Mouse (Mus musculus) liver, postnatal 0 days (tissue): Measurements from ENCODE around the gene Thap8. TPM values are rescaled to one million over a fixed set of nuclear protein-coding genes. Genes with fewer than 3 reads are reported as not detected.

Source experiments
- ATAC-seq: fragments of 200-750 bp; cut with Nextera tagmentation; 2 replicates; pipeline ENCODE4 v1.8.0; 2017; ENCODE audit warnings: mild to moderate bottlenecking, moderate library complexity
- DNase-seq: peaks from one replicate; pipeline ENCODE4 v3.0.0-alpha.2; 2016
- H3K27ac ChIP-seq: fragments of 300-500 bp; sonication (generic); 2 replicates; pipeline ENCODE4 v1.5.1; 2014; ENCODE audit warnings: antibody characterized with exemption, moderate library complexity, mild to moderate bottlenecking, low read depth
- H3K27me3 ChIP-seq: fragments of 300-500 bp; sonication (generic); 2 replicates; pipeline ENCODE4 v1.6.1; 2014; ENCODE audit warnings: low read length, control low read depth, mixed read lengths; ENCODE audit not compliant: insufficient read depth
- H3K36me3 ChIP-seq: fragments of 300-500 bp; sonication (generic); replicated peaks from 2 replicates; pipeline ENCODE4 v1.6.1; 2014; ENCODE audit warnings: mild to moderate bottlenecking, control low read depth, low read length, moderate library complexity, mixed read lengths; ENCODE audit not compliant: insufficient read depth
- H3K4me1 ChIP-seq: fragments of 300-500 bp; sonication (generic); 2 replicates; pipeline ENCODE4 v1.6.1; 2014; ENCODE audit warnings: antibody characterized with exemption, mild to moderate bottlenecking, control low read depth; ENCODE audit not compliant: insufficient read depth
- H3K4me2 ChIP-seq: fragments of 300-500 bp; sonication (generic); 2 replicates; pipeline ENCODE4 v1.6.1; 2014; ENCODE audit warnings: low read depth, mild to moderate bottlenecking, low read length, moderate library complexity, mixed read lengths
- H3K4me3 ChIP-seq: fragments of 300-500 bp; sonication (generic); 2 replicates; pipeline ENCODE4 v1.5.1; 2014; ENCODE audit warnings: low read depth, low read length
- H3K9ac ChIP-seq: fragments of 300-500 bp; sonication (generic); replicated peaks from 2 replicates; pipeline ENCODE4 v1.6.1; 2014; ENCODE audit warnings: mild to moderate bottlenecking, moderate library complexity
- H3K9me3 ChIP-seq: fragments of 300-500 bp; sonication (generic); 2 replicates; pipeline ENCODE4 v1.6.1; 2016; ENCODE audit warnings: mild to moderate bottlenecking, control low read depth, low read length, mixed read lengths
- CTCF ChIP-seq: sonication (generic); IDR thresholded peaks from 2 replicates; pipeline ENCODE4 v1.5.1; 2016; ENCODE audit warnings: antibody characterized with exemption, low read depth
- EP300 ChIP-seq: IDR thresholded peaks from 2 replicates; pipeline ENCODE4 v1.6.1; 2016; ENCODE audit warnings: antibody characterized with exemption, low read depth, mild to moderate bottlenecking
- WGBS: fragments of 180-500 bp; shearing (Covaris S2); extraction: QIAGEN DNeasy Blood & Tissue Kit; methylation state at CpG from one replicate; pipeline ENCODE4 v1.1.7; 2014; ENCODE audit not compliant: insufficient replicate concordance; 5-methylcytosine and 5-hydroxymethylcytosine counted together
- polyA plus RNA-seq: library from polyadenylated mRNA; unstranded; fragments of >200 nt; fragmentation: Nextera tagmentation; extraction: Ambion mirVana; gene quantifications from 2 replicates; pipeline ENCODE4 v1.2.1, GENCODE M21; 2015

The Thap8 gene
- polyA plus RNA-seq, 1 experiment from 2014 or later: 0.15 TPM

- H3K4me2 ChIP-seq: peak overlapping the region; percentile 62
- no peaks in the 10 kb centered on the region for H3K9me3 ChIP-seq
- peak; percentile 81 for ATAC-seq
- peaks cover 11% of the 10 kb centered on the region for H3K4me1 ChIP-seq
- H3K4me3 ChIP-seq: peak overlapping the region; percentile 41
- 61% methylated on average over 27 of the region's 27 CpGs for WGBS
- H3K9ac ChIP-seq: peak overlapping the region; percentile 53; the same call in 1 of the 2 replicates
- peak overlapping the region; percentile 84 for H3K27ac ChIP-seq
- DNase-seq: peak; percentile 58
- TF ChIP-seq EP300: no peak
- no peak for TF ChIP-seq CTCF
- H3K27me3 ChIP-seq: no peaks in the 10 kb centered on the region
- no peaks in the 10 kb centered on the region for H3K36me3 ChIP-seq
Observed at GRCm38 (mm10) chr7:30313666-30314320, 33.9 kb downstream of the Thap8 start.

DNA sequence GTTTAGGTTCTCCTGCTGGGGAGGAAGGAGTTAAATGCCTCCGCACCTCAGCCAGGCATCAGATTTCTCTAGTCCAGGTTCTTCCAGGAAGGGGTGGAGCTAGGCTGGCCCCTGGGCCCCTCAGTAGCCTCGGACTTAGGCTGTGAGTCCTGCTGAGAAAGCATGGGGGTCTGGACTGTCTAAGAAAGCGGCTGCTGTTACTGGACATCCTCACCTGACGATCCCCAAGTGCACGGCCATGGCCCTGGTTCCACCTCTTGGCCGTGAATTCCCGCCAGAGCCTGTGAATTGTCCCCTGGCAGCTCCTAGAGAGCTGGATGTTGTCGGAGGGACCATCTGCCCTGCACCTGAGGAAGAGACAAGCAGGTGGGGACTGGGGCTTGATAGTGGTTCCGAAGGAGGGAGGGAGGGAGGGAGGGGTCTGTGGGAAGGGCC lies 34.8 kb downstream of the Thap8 start, which contains the start of gene Syne4:
TSS of gene Syne4 (plus strand) at position 87 of the 435 bp plus-strand sequence.
- ATAC-seq: no peak
- H3K27ac ChIP-seq: peak within 1 kb of the TSS; percentile 84
- peak within 1 kb of the TSS; percentile 62 for H3K4me2 ChIP-seq
- H3K9ac ChIP-seq: peak within 1 kb of the TSS; percentile 53; the same call in 1 of the 2 replicates
- peaks cover 3% of the 10 kb centered on the region; the same call in 1 of the 2 replicates for H3K4me1 ChIP-seq
- H3K36me3 ChIP-seq: no peaks in the 10 kb centered on the region
- H3K27me3 ChIP-seq: no peaks in the 10 kb centered on the region
- H3K4me3 ChIP-seq: peak within 1 kb of the TSS; percentile 41
- DNase-seq: no peak
- TF ChIP-seq CTCF: no peak
- H3K9me3 ChIP-seq: no peaks in the 10 kb centered on the region
- WGBS: 10% methylated on average over 8 of the region's 9 CpGs

DNA sequence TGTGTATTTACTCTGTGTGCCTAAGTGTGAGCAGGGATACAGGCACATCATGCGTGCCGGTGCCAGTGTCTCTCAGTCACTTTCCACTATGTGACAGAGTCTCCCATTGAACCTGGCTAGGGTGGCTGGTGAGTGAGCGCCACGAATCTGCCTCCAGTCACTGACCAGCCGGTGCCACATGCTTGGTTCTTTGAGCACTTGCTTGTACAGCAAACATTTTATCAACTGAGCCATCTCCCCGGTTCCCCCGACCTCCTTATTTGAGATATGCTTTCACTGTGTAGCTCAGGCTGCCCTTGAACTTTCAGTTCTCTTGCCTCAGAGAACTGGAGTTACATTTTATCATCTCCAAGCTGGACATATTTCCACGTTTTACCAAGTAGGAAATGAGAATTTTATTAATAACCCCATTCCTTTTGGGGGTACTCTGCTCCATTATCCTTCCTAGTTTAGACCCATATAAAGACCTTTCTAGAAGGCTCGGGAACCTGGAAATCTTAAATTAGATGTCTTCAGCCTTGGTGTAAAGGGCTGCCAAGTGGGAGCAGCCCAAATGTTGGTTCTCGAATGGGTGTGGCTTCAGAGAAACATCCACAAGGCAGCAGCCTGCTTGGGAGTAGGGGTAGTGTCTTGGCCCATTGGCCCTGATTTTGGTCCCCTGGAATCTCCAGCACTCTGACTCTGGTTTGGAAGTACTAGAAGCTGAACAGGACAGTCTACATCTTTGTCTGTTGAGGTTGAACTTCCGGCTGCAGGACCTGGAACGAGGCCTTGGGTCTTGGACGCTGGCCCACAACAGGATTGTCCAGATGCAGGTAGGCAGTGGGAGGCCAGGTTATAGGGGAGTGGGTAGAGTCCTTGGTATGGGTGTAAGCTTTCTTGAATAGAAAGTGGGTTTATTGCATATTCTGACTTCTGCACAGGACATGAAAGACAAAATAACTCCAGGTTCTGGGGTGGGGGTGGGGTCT lies 36.0 kb downstream of the Thap8 start:
- Histone ChIP-seq H3K4me1 (peaks cover 6% of the 10 kb centered on the region), H3K9me3 (no peaks in the 10 kb centered on the region), H3K27me3 (no peaks in the 10 kb centered on the region), H3K9ac (no peak overlapping the region), H3K27ac (no peak overlapping the region), H3K4me2 (peak overlapping the region; percentile 62; the same call in 1 of the 2 replicates), H3K36me3 (no peaks in the 10 kb centered on the region), H3K4me3 (no peak overlapping the region)
- DNase-seq: no peak
- WGBS: 54% methylated on average over 13 of the region's 13 CpGs
- TF ChIP-seq EP300 (no peak), CTCF (no peak)
- ATAC-seq: no peak

- no peak for TF ChIP-seq EP300
- TF ChIP-seq CTCF: no peak
- Histone ChIP-seq H3K9me3 (no peaks in the 10 kb centered on the region), H3K4me2 (no peak overlapping the region), H3K4me3 (no peak overlapping the region), H3K27me3 (no peaks in the 10 kb centered on the region), H3K4me1 (peaks cover 22% of the 10 kb centered on the region), H3K27ac (no peak overlapping the region), H3K36me3 (no peaks in the 10 kb centered on the region), H3K9ac (no peak overlapping the region)
- ATAC-seq: no peak
- WGBS: 88% methylated on average over 3 of the region's 3 CpGs
- no peak for DNase-seq
Observed at GRCm38 (mm10) chr7:30318142-30318541, 38.2 kb downstream of the Thap8 start.

DNA sequence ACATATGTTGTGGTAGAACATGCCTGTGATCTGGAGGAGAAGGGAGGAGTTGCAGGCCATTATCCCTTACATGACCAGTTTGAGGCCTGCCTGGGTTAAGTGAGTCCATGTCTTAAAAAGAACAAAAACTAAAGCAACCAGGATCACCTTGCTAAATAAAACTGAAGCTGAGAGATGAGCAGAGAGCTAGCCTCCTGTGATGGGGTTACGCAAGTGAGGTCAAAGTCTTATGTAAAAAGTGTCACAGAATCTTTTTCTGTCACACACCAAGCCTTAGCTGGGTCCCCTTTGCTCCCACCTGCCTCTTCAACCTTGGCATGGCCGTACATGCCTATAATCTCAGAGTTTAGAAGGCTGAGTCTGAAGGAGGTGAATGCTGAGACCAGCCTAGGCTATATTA lies 41.1 kb downstream of the Thap8 start:
- H3K4me3 ChIP-seq: peak overlapping the region; percentile 68
- 66% methylated on average over 2 of the region's 2 CpGs for WGBS
- H3K9me3 ChIP-seq: peaks cover 2% of the 10 kb centered on the region; the same call in 1 of the 2 replicates
- H3K36me3 ChIP-seq: no peaks in the 10 kb centered on the region
- no peak for TF ChIP-seq EP300
- TF ChIP-seq CTCF: no peak
- ATAC-seq (no peak), DNase-seq (no peak)
- H3K9ac ChIP-seq: peak overlapping the region; percentile 74
- H3K27ac ChIP-seq: peak overlapping the region; percentile 93
- no peaks in the 10 kb centered on the region for H3K27me3 ChIP-seq
- peak overlapping the region; percentile 89 for H3K4me2 ChIP-seq
- H3K4me1 ChIP-seq: peaks cover 21% of the 10 kb centered on the region
